Mouse (Mus musculus) liver, embryonic 12.5 days (tissue): ENCODE results near the gene Gm16181. TPM values are rescaled to one million over a fixed set of nuclear protein-coding genes. Genes with fewer than 3 reads are reported as not detected.
A peak's percentile ranks its signal among the peaks of the same experiment; 100 is the strongest.

Experiments
- ATAC-seq: fragments of 200-750 bp; cut with Nextera tagmentation; 2 replicates; pipeline ENCODE4 v1.8.0; 2017; ENCODE audit warnings: moderate number of reproducible peaks, mild to moderate bottlenecking, moderate library complexity
- H3K27ac ChIP-seq: fragments of 300-500 bp; sonication (generic); 2 replicates; pipeline ENCODE4 v1.5.1; 2016; ENCODE audit warnings: mild to moderate bottlenecking
- H3K27me3 ChIP-seq: fragments of 300-500 bp; sonication (generic); replicated peaks from 2 replicates; pipeline ENCODE4 v1.6.1; 2016; ENCODE audit warnings: mild to moderate bottlenecking, moderate library complexity
- H3K36me3 ChIP-seq: fragments of 300-500 bp; sonication (generic); 2 replicates; pipeline ENCODE4 v1.6.1; 2016; ENCODE audit warnings: mild to moderate bottlenecking, moderate library complexity
- H3K4me1 ChIP-seq: fragments of 300-500 bp; sonication (generic); 2 replicates; pipeline ENCODE4 v1.6.1; 2016
- H3K4me2 ChIP-seq: fragments of 300-500 bp; sonication (generic); 2 replicates; pipeline ENCODE4 v1.6.1; 2016; ENCODE audit warnings: mild to moderate bottlenecking, moderate library complexity
- H3K4me3 ChIP-seq: fragments of 300-500 bp; sonication (generic); 2 replicates; pipeline ENCODE4 v1.5.1; 2016; ENCODE audit warnings: mild to moderate bottlenecking, moderate library complexity
- H3K9ac ChIP-seq: fragments of 300-500 bp; sonication (generic); 2 replicates; pipeline ENCODE4 v1.6.1; 2016; ENCODE audit warnings: mild to moderate bottlenecking, moderate library complexity
- H3K9me3 ChIP-seq: fragments of 300-500 bp; sonication (generic); replicated peaks from 2 replicates; pipeline ENCODE4 v1.6.1; 2016; ENCODE audit warnings: mild to moderate bottlenecking, moderate library complexity
- WGBS: fragments of 180-500 bp; shearing (Covaris S2); methylation state at CpG from one replicate; pipeline ENCODE4 v1.1.7; 2016; ENCODE audit not compliant: insufficient replicate concordance; 5-methylcytosine and 5-hydroxymethylcytosine counted together
- polyA plus RNA-seq: library from polyadenylated mRNA; unstranded; fragments of >200 nt; fragmentation: Nextera tagmentation; extraction: Ambion mirVana; gene quantifications from 2 replicates; pipeline ENCODE4 v1.2.1, GENCODE M21; 2016

The Gm16181 gene
- 0.42 TPM in 1 of 2 replicates, not detected in the other for polyA plus RNA-seq

DNA sequence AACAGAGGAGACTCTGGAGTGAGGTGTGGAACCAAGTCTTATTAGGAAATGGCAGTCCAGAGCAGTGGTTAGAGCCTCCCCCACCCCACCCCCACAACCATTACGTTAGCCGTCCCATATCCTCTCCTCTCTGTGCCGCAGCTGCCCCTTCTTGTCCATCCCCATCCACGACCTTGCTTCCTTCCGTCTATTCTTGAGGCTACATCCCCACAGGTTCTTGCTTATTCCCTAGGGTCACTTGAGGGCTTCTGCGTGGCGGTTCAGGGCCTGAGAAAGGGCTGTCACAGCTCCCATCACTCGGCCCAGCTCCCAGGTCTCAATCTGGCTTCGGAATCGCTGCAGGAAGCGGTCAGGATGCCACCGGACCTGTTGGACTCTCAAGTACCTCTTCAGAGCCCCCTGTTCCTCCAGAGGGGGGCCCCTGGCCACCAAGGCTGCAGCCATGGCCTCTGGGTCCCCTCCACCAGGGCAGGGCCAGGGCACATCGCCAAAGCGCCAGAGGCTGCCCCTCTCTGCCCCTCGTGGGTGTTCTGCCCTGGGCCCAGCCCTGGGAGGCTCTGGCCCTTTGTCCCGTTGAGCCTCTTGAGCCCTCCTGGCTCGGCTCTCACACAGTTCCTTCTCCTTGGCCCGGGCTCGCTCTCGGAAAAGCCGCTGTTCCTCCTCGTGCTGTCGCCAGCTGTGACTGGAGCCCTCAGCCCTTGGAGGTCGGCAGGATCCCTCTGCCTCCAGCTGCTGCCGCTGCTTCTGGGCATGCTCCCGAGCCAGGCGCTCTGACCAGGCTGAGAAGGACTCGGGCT, at the start of gene Gm16181:
TSS of gene Gm16181 (plus strand) at position 679 of the 797 bp plus-strand sequence.
- ATAC-seq, result no peak; the same call in 1 of the 2 replicates
- Histone ChIP-seq H3K4me2 (no peak within 1 kb of the TSS), H3K4me1 (peaks cover 36% of the 10 kb centered on the region), H3K9me3 (no peaks in the 10 kb centered on the region), H3K9ac (no peak within 1 kb of the TSS), H3K27me3 (no peaks in the 10 kb centered on the region), H3K27ac (peak within 1 kb of the TSS; percentile 48), H3K4me3 (no peak within 1 kb of the TSS), H3K36me3 (peaks cover 43% of the 10 kb centered on the region)
- 57% methylated on average over 28 of the region's 28 CpGs for WGBS

GRCm38 (mm10) chr17:35172445-35173234, 48.0 kb upstream of the Gm16181 start:
- Histone ChIP-seq H3K4me2 (no peak overlapping the region), H3K27ac (no peak overlapping the region), H3K9me3 (no peaks in the 10 kb centered on the region), H3K4me3 (no peak overlapping the region), H3K4me1 (peaks cover 4% of the 10 kb centered on the region; the same call in 1 of the 2 replicates), H3K9ac (no peak overlapping the region; the same call in 1 of the 2 replicates), H3K36me3 (no peaks in the 10 kb centered on the region), H3K27me3 (no peaks in the 10 kb centered on the region)
- 52% methylated on average over 11 of the region's 11 CpGs for WGBS
- ATAC-seq, result no peak

DNA sequence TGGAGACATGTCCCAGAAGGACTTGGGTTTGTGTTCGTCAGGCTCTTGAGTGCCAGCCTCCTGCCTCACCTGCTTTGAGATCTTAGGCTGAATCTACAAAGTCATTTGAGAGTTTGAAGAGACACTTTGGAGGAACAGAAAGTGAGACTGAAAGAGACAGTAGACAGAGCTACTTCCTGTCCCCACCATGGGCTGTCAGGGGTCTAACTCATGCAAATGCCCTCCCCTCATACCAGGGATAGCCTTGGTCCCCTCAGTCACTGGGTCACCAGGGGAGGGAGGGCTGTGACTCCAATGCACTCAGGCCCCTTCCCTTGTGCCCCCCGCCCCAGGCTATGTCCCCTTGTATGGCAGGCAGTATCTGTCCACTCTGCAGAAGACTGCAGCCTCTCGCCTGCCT, 47.3 kb upstream of the Gm16181 start:
- Histone ChIP-seq H3K27ac (no peak overlapping the region), H3K4me2 (no peak overlapping the region), H3K36me3 (no peaks in the 10 kb centered on the region), H3K4me1 (peaks cover 4% of the 10 kb centered on the region; the same call in 1 of the 2 replicates), H3K9me3 (no peaks in the 10 kb centered on the region), H3K4me3 (no peak overlapping the region), H3K9ac (no peak overlapping the region), H3K27me3 (no peaks in the 10 kb centered on the region)
- WGBS, result 52% methylated on average over 3 of the region's 3 CpGs
- no peak for ATAC-seq

- Histone ChIP-seq H3K36me3 (no peaks in the 10 kb centered on the region), H3K4me1 (peaks cover 4% of the 10 kb centered on the region; the same call in 1 of the 2 replicates), H3K27me3 (no peaks in the 10 kb centered on the region), H3K9me3 (no peaks in the 10 kb centered on the region), H3K4me3 (no peak overlapping the region), H3K27ac (no peak overlapping the region), H3K9ac (no peak overlapping the region), H3K4me2 (no peak overlapping the region)
- WGBS, result 53% methylated on average over 8 of the region's 8 CpGs
- ATAC-seq, result no peak
These were observed 46.2 kb upstream of the Gm16181 start for GRCm38 (mm10) chr17:35174201-35174977.

DNA sequence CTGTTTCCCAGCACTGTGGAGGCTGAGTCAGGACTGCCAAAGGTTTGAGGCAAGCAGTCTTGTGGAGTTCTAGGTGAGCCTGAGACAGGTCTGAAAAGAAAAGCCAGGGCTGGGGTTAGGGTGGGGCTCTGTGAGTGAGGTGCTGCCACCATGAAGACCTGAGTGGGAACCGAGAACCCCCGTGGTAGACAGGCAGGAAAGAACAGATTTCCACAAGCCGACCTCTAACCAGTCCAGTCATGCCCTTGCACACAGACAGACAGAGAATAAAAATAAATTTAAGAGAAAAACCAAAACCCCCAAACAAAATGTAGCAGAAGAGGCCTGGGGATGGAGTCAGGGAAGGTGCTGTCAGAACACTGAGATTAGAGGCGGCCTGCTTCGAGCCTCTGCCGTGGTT, 45.3 kb upstream of the Gm16181 start:
- ATAC-seq, result no peak
- Histone ChIP-seq H3K27ac (no peak overlapping the region), H3K4me2 (no peak overlapping the region), H3K4me1 (peaks cover 4% of the 10 kb centered on the region; the same call in 1 of the 2 replicates), H3K4me3 (no peak overlapping the region), H3K27me3 (no peaks in the 10 kb centered on the region), H3K9ac (no peak overlapping the region), H3K9me3 (no peaks in the 10 kb centered on the region), H3K36me3 (no peaks in the 10 kb centered on the region)
- 67% methylated on average over 6 of the region's 6 CpGs for WGBS

GRCm38 (mm10) chr17:35175968-35176367, 44.7 kb upstream of the Gm16181 start, which contains the start of gene Aif1:
Aif1 (minus strand) TSS chr17:35176068.
- ATAC-seq, result no peak
- Histone ChIP-seq H3K4me1 (peaks cover 4% of the 10 kb centered on the region; the same call in 1 of the 2 replicates), H3K27ac (no peak within 1 kb of the TSS), H3K36me3 (no peaks in the 10 kb centered on the region), H3K4me3 (no peak within 1 kb of the TSS), H3K9ac (no peak within 1 kb of the TSS), H3K4me2 (no peak within 1 kb of the TSS), H3K27me3 (no peaks in the 10 kb centered on the region), H3K9me3 (no peaks in the 10 kb centered on the region)
- WGBS, result 56% methylated on average over 2 of the region's 2 CpGs

GRCm38 (mm10) chr17:35178528-35178927, 42.1 kb upstream of the Gm16181 start:
- Histone ChIP-seq H3K9ac (no peak overlapping the region), H3K4me2 (no peak overlapping the region), H3K36me3 (no peaks in the 10 kb centered on the region), H3K27ac (no peak overlapping the region), H3K9me3 (no peaks in the 10 kb centered on the region), H3K4me3 (no peak overlapping the region), H3K4me1 (peaks cover 2% of the 10 kb centered on the region; the same call in 1 of the 2 replicates), H3K27me3 (no peaks in the 10 kb centered on the region)
- ATAC-seq, result peak; percentile 65; the same call in 1 of the 2 replicates
- 7% methylated on average over 5 of the region's 5 CpGs for WGBS

DNA sequence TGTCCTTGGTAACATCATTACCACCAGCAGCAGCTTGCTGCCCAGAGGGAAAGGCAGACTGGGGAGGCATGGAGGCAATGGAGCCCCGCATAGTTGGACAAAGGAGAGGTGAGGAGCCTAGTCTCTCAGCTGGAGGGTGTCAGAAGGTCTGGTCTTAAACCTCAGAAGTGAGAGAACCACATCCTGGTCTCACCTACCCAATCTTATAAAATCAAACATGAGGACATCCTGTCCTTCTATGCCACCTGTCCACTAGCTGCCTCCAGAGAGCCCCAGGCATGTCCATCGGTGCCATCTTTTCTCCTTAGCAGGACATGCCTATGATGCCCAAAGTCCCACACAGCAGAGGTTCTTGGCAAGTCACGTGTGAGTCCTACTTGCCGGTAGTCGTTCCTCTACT, 40.5 kb upstream of the Gm16181 start:
- WGBS, result 62% methylated on average over 5 of the region's 5 CpGs
- no peaks in the 10 kb centered on the region for H3K9me3 ChIP-seq
- no peak overlapping the region for H3K27ac ChIP-seq
- no peaks in the 10 kb centered on the region for H3K4me1 ChIP-seq
- no peaks in the 10 kb centered on the region for H3K36me3 ChIP-seq
- no peak overlapping the region for H3K4me2 ChIP-seq
- no peak for ATAC-seq
- no peaks in the 10 kb centered on the region for H3K27me3 ChIP-seq
- no peak overlapping the region for H3K4me3 ChIP-seq
- H3K9ac ChIP-seq, result no peak overlapping the region

GRCm38 (mm10) chr17:35185639-35186611, 34.7 kb upstream of the Gm16181 start:
- Histone ChIP-seq H3K9me3 (no peaks in the 10 kb centered on the region), H3K4me3 (peak overlapping the region; percentile 63), H3K27ac (peak overlapping the region; percentile 70), H3K4me1 (peaks cover 33% of the 10 kb centered on the region), H3K36me3 (no peaks in the 10 kb centered on the region), H3K4me2 (peak overlapping the region; percentile 85), H3K27me3 (no peaks in the 10 kb centered on the region), H3K9ac (peak overlapping the region; percentile 55)
- peak; percentile 54 for ATAC-seq
- under 1% methylated on average over 18 of the region's 18 CpGs for WGBS

GRCm38 (mm10) chr17:35186681-35187080, 34.0 kb upstream of the Gm16181 start:
- no peak for ATAC-seq

More at GRCm38 (mm10) chr17:35186681-35187080, 34.0 kb upstream of the Gm16181 start:
- Histone ChIP-seq H3K9ac (no peak overlapping the region; the same call in 1 of the 2 replicates), H3K27ac (peak overlapping the region; percentile 70), H3K27me3 (no peaks in the 10 kb centered on the region), H3K4me1 (peaks cover 33% of the 10 kb centered on the region), H3K9me3 (no peaks in the 10 kb centered on the region), H3K4me2 (peak overlapping the region; percentile 85), H3K4me3 (peak overlapping the region; percentile 63), H3K36me3 (no peaks in the 10 kb centered on the region)
- 0% methylated on average over 4 of the region's 4 CpGs for WGBS
